Mouse (Mus musculus) WW6 (cell line): ENCODE data around the gene Tpx2.
A peak's percentile ranks its signal among the peaks of the same experiment; 100 is the strongest.

Source experiments
- DNase-seq: peaks from one replicate; pipeline ENCODE4 v3.0.0-alpha.2; 2013; ENCODE audit warnings: low read depth, low spot score

Gene Tpx2

GRCm38 (mm10) chr2:152914310-152915120 lies 66.8 kb downstream of the Tpx2 start:
- peak; percentile 61 for DNase-seq

GRCm38 (mm10) chr2:152915453-152915852 lies 67.7 kb downstream of the Tpx2 start:
- no peak for DNase-seq

DNA sequence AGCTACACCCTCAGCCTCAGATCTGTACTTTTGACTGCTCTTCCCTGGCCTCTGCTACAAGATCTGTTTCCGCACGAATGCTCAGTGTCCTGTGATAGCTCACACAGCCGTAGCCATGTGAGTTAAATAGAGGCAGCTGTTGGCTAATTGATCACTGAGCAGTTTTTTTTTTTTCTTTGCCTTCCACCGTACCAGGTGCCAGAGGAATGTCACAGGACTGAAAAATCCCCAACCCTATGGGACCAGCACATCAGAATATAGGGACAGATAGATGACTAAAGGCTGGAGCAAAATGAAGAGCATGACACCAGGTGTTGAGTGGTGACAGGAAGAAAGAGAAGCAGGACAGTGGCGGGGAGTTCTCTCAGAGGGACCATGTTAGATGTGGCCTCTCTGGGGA lies 68.3 kb downstream of the Tpx2 start:
- DNase-seq: no peak

- DNase-seq: no peak
These were observed 69.9 kb downstream of the Tpx2 start for GRCm38 (mm10) chr2:152917671-152918070.

DNA sequence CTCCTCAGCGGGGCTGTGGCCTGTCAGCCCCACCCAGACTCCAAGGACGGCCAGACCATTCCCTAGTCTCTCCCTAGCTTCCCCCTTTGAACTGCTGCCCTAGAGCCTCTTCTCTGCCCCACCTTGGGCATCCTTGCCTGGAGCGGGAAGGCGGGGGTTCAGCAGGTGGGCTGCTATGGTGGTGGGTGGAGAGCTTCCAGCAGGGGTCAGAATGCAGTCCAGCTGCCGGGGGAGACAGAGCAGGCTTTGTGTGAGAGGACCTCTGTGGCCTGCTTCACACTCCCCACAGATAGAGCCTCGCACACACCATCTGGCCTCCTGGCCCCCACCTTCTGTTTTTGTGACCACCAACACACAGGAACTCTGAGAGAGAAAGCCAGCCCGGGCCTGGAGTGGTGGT lies 74.6 kb downstream of the Tpx2 start:
- DNase-seq: no peak

DNA sequence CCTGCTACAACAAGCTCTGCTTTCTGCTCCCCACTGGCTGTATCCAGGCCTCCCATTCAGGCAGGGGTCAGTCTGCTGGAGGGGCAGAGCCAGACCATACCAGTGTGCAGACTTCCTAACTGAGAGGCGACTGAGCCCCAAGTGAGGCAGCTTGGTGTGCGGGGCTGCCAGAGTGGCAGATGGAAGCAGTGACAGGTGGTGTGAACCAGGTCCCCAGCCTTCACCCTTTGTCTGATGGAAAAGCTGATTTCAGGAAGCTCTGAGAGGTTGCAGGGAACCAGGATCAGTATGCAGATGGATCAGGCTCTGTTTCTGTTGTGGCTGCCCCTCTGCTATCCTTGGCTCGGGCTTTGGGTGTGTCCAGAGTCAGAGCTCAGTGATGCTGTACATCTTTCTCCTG lies 75.9 kb downstream of the Tpx2 start:
- no peak for DNase-seq

DNA sequence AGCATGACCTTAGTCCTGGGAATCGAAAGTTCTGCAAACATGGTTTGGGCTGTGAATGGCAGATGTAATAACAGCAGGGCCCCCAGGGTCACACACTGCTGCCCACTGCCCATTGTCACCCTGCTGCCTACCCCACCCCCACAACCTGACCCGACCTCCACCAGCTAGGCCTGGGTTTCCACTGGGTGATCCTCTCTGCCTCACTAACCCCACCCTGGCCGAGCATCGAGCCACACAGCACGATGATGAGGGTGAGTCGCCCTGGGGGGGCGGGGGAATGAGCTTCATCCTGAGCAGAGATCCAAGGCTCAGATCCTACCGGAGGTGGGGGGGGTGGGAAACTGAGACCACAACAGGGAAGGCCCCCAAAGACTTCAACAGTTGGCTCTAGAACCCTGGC lies 76.4 kb downstream of the Tpx2 start:
- no peak for DNase-seq

- DNase-seq: no peak
These were observed 76.8 kb downstream of the Tpx2 start for GRCm38 (mm10) chr2:152924543-152924942.

DNA sequence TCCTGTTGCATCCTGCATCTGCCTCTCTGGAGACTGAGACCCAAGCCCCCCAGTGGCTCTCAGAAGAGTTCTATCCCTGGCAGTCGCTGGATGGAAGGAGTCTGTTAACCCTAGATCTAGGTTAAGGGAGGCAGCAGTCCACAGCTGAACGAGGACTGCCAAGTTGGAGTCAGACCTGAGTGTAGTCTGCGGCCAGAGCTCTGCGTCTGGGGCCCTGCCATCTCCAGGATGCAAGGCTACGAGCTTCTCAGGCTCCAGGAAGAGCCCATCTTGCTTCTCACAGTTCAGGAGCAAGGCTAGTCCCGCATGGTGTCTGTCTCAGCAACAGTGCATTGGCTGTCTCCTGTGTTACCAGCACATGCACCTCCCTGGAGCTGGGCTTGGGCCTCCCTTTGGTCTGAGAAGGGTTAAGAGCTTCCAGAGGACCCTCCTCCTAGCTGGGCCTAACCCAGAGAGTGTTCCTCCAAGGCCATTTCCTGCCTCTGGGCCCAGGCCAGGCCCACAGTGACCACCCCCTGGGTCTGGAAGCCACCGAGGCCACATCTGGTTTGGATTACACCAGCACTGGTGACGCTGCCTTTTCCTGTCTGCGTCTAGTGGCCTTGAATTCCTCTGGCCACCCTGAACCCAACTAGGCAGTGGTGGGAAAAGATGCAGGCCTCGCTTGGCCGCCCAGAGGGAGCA lies 77.6 kb downstream of the Tpx2 start:
- DNase-seq: no peak

- no peak for DNase-seq
These were observed 79.1 kb downstream of the Tpx2 start for GRCm38 (mm10) chr2:152926896-152927295.

- DNase-seq: no peak
These were observed 79.6 kb downstream of the Tpx2 start for GRCm38 (mm10) chr2:152927371-152927770.

- DNase-seq: no peak
These were observed 80.6 kb downstream of the Tpx2 start for GRCm38 (mm10) chr2:152928219-152928987.

- no peak for DNase-seq
These were observed 81.2 kb downstream of the Tpx2 start for GRCm38 (mm10) chr2:152928988-152929370.

GRCm38 (mm10) chr2:152930276-152930675 lies 82.5 kb downstream of the Tpx2 start:
- DNase-seq: no peak

- no peak for DNase-seq
These were observed 83.8 kb downstream of the Tpx2 start for GRCm38 (mm10) chr2:152931456-152932160.

DNA sequence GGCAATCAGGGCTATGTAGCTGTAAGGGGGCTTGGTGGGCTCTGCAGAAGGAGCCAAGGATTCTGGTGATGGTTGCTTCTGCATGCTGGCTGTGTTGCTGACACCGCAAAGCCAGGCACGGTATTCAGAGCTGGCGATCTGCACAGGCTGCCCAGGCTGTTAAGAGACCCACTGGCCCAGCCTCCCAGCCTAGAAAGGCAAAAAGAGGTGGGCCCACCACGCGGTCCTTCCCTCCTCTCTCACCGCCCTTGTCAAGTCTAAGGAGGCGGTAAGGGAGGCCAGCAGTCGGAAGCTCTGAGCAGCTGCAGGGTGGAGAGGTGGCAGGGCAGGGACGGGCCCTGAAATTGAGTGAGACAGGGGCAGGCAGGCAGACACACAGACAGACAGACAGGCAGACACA lies 85.3 kb downstream of the Tpx2 start, which contains the start of gene Foxs1:
Foxs1 (minus strand) TSS at position 161 of the 400 bp plus-strand sequence.
- no peak for DNase-seq

GRCm38 (mm10) chr2:152933614-152934013 lies 85.8 kb downstream of the Tpx2 start:
- DNase-seq: peak; percentile 43

- DNase-seq: no peak
These were observed 92.1 kb downstream of the Tpx2 start for GRCm38 (mm10) chr2:152939846-152940245.

DNA sequence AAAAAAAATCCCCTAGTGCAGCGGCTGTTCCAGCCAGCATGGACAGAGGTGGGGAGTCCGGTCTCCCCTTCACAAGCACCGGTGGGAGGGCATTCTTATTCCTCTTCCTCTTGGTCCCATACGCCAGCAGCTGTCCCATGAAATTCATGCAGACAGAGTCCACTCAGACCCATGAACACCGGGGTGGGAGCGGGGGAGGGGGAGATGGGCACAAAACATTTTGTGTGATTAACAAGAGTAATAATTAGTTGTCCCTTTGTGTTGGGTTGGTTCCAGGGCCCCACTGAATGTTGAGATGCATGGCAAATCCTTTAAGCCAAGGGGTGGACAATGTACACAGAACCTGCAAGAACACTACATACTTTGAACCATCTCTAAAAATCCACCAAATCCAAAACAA lies 93.3 kb downstream of the Tpx2 start:
- DNase-seq: no peak

DNA sequence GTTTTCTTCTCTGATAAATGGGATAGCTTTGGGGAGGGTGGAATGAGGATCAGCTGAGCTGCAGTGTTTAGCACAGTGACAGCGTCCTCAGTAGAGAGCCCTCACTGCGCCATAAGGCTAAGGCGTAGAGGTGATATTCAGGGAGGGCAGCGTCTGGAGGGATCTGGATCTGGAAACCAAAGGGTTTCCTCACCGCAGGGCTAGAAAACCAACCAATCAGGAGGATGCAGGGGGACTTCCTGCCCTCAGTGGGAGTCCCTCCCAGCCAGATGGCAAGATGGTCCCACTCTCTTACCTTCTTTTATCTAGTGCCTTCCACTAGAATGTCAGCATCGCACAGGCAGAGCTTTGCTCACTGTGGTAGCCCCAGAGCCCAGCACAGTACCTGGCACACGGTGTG lies 94.0 kb downstream of the Tpx2 start:
- no peak for DNase-seq

GRCm38 (mm10) chr2:152942898-152943515 lies 95.2 kb downstream of the Tpx2 start:
- DNase-seq: no peak
